Mouse (Mus musculus) heart, embryonic 12.5 days (tissue): ENCODE measurements around the gene Ndufv1. TPM values are rescaled to one million over a fixed set of nuclear protein-coding genes. Genes with fewer than 3 reads are reported as not detected.
"Not testable (repeated sequence)": the region's sequence is repeated elsewhere in the genome, so short reads cannot be mapped to it uniquely, and the experiment has no call there.

ENCODE experiments used
- ATAC-seq: fragments of 200-750 bp; cut with Nextera tagmentation; 2 replicates; pipeline ENCODE4 v1.8.0; 2017; ENCODE audit warnings: moderate TSS enrichment, moderate library complexity; ENCODE audit not compliant: insufficient number of reproducible peaks, low FRiP score
- H3K27ac ChIP-seq: fragments of 300-500 bp; sonication (generic); 2 replicates; pipeline ENCODE4 v1.5.1; 2016; ENCODE audit warnings: mild to moderate bottlenecking, moderate library complexity; ENCODE audit not compliant: poor library complexity, severe bottlenecking
- H3K27me3 ChIP-seq: fragments of 300-500 bp; sonication (generic); replicated peaks from 2 replicates; pipeline ENCODE4 v1.6.1; 2016; ENCODE audit warnings: mild to moderate bottlenecking, moderate library complexity
- H3K36me3 ChIP-seq: fragments of 300-500 bp; sonication (generic); 2 replicates; pipeline ENCODE4 v1.6.1; 2016; ENCODE audit warnings: mild to moderate bottlenecking, moderate library complexity
- H3K4me1 ChIP-seq: fragments of 300-500 bp; sonication (generic); replicated peaks from 2 replicates; pipeline ENCODE4 v1.6.1; 2016; ENCODE audit warnings: mild to moderate bottlenecking
- H3K4me2 ChIP-seq: fragments of 300-500 bp; sonication (generic); 2 replicates; pipeline ENCODE4 v1.6.1; 2016; ENCODE audit warnings: mild to moderate bottlenecking, moderate library complexity
- H3K4me3 ChIP-seq: fragments of 300-500 bp; sonication (generic); 2 replicates; pipeline ENCODE4 v1.5.1; 2016; ENCODE audit warnings: mild to moderate bottlenecking
- H3K9ac ChIP-seq: fragments of 300-500 bp; sonication (generic); 2 replicates; pipeline ENCODE4 v1.6.1; 2016; ENCODE audit warnings: mild to moderate bottlenecking, moderate library complexity
- H3K9me3 ChIP-seq: fragments of 300-500 bp; sonication (generic); replicated peaks from 2 replicates; pipeline ENCODE4 v1.6.1; 2016; ENCODE audit warnings: mild to moderate bottlenecking, moderate library complexity
- WGBS: fragments of 180-500 bp; shearing (Covaris S2); methylation state at CpG from one replicate; pipeline ENCODE4 v1.1.7; 2016; 5-methylcytosine and 5-hydroxymethylcytosine counted together
- polyA plus RNA-seq: library from polyadenylated mRNA; unstranded; fragments of >200 nt; fragmentation: Nextera tagmentation; extraction: Ambion mirVana; gene quantifications from 2 replicates; pipeline ENCODE4 v1.2.1, GENCODE M21; 2016

Ndufv1 gene
- polyA plus RNA-seq, 1 experiment from 2014 or later: 402 TPM

GRCm38 (mm10) chr19:3967258-3967657, 45.3 kb downstream of the Ndufv1 start:
- Histone ChIP-seq H3K36me3 (no peaks in the 10 kb centered on the region), H3K4me1 (peaks cover 19% of the 10 kb centered on the region), H3K9ac (no peak overlapping the region), H3K27me3 (peaks cover 22% of the 10 kb centered on the region), H3K4me2 (no peak overlapping the region), H3K27ac (no peak overlapping the region), H3K4me3 (no peak overlapping the region), H3K9me3 (no peaks in the 10 kb centered on the region)
- WGBS: 29% methylated on average over 3 of the region's 3 CpGs
- no peak for ATAC-seq

- Histone ChIP-seq H3K9ac (no peak overlapping the region), H3K4me2 (no peak overlapping the region), H3K4me3 (no peak overlapping the region), H3K9me3 (no peaks in the 10 kb centered on the region), H3K4me1 (peaks cover 19% of the 10 kb centered on the region), H3K27me3 (peaks cover 17% of the 10 kb centered on the region), H3K36me3 (no peaks in the 10 kb centered on the region), H3K27ac (no peak overlapping the region)
- no peak for ATAC-seq
- WGBS: 64% methylated on average over 11 of the region's 11 CpGs
These were observed 46.1 kb downstream of the Ndufv1 start for GRCm38 (mm10) chr19:3966330-3967075.

GRCm38 (mm10) chr19:3964030-3964429, 48.6 kb downstream of the Ndufv1 start:
- Histone ChIP-seq H3K4me1 (peaks cover 17% of the 10 kb centered on the region), H3K36me3 (no peaks in the 10 kb centered on the region), H3K9me3 (no peaks in the 10 kb centered on the region; the same call in 1 of the 2 replicates), H3K27ac (no peak overlapping the region), H3K4me2 (no peak overlapping the region), H3K9ac (no peak overlapping the region), H3K4me3 (no peak overlapping the region), H3K27me3 (no peaks in the 10 kb centered on the region)
- no peak for ATAC-seq
- 67% methylated on average over 4 of the region's 4 CpGs for WGBS

- 18% methylated on average over 2 of the region's 2 CpGs for WGBS
- no peak overlapping the region for H3K27ac ChIP-seq
- no peaks in the 10 kb centered on the region; the same call in 1 of the 2 replicates for H3K9me3 ChIP-seq
- H3K36me3 ChIP-seq: no peaks in the 10 kb centered on the region
- no peak for ATAC-seq
- H3K4me3 ChIP-seq: no peak overlapping the region
- no peak overlapping the region for H3K4me2 ChIP-seq
- H3K27me3 ChIP-seq: no peaks in the 10 kb centered on the region
- no peak overlapping the region for H3K9ac ChIP-seq
- peaks cover 5% of the 10 kb centered on the region for H3K4me1 ChIP-seq
These were observed 50.1 kb downstream of the Ndufv1 start for GRCm38 (mm10) chr19:3962469-3962868.

- not testable (repeated sequence) for H3K27me3 ChIP-seq, H3K4me3 ChIP-seq, H3K9ac ChIP-seq, H3K4me2 ChIP-seq, H3K36me3 ChIP-seq, H3K9me3 ChIP-seq, H3K4me1 ChIP-seq, H3K27ac ChIP-seq, ATAC-seq
- 76% methylated on average over 6 of the region's 6 CpGs for WGBS
These were observed 50.8 kb downstream of the Ndufv1 start for GRCm38 (mm10) chr19:3961805-3962204.

GRCm38 (mm10) chr19:3960211-3960610, 52.4 kb downstream of the Ndufv1 start:
- H3K4me3 ChIP-seq: no peak overlapping the region
- H3K4me1 ChIP-seq: peaks cover 8% of the 10 kb centered on the region
- 0 out of 2 replicates have a peak, but pooled peaks cover 9% of the 10 kb centered on the region for H3K27me3 ChIP-seq
- H3K27ac ChIP-seq: no peak overlapping the region
- no peak overlapping the region for H3K9ac ChIP-seq
- no peak for ATAC-seq
- 85% methylated on average over 5 of the region's 5 CpGs for WGBS
- H3K4me2 ChIP-seq: no peak overlapping the region
- no peaks in the 10 kb centered on the region for H3K36me3 ChIP-seq
- no peaks in the 10 kb centered on the region; the same call in 1 of the 2 replicates for H3K9me3 ChIP-seq

- Histone ChIP-seq H3K4me3 (no peak overlapping the region), H3K4me2 (no peak overlapping the region), H3K9me3 (no peaks in the 10 kb centered on the region; the same call in 1 of the 2 replicates), H3K27me3 (0 out of 2 replicates have a peak, but pooled peaks cover 9% of the 10 kb centered on the region), H3K4me1 (peaks cover 8% of the 10 kb centered on the region), H3K9ac (no peak overlapping the region), H3K36me3 (no peaks in the 10 kb centered on the region), H3K27ac (no peak overlapping the region)
- ATAC-seq: no peak
These were observed 53.6 kb downstream of the Ndufv1 start for GRCm38 (mm10) chr19:3959030-3959429.

- H3K9ac ChIP-seq: no peak within 1 kb of the TSS
- WGBS: 80% methylated on average over 4 of the region's 4 CpGs
- no peak within 1 kb of the TSS for H3K4me3 ChIP-seq
- H3K27ac ChIP-seq: no peak within 1 kb of the TSS
- H3K4me2 ChIP-seq: no peak within 1 kb of the TSS
- H3K36me3 ChIP-seq: no peaks in the 10 kb centered on the region
- no peak for ATAC-seq
- H3K4me1 ChIP-seq: peaks cover 8% of the 10 kb centered on the region
- H3K9me3 ChIP-seq: no peaks in the 10 kb centered on the region; the same call in 1 of the 2 replicates
- H3K27me3 ChIP-seq: 0 out of 2 replicates have a peak, but pooled peaks cover 9% of the 10 kb centered on the region
These were observed 54.1 kb downstream of the Ndufv1 start, which contains the start of gene Aldh3b3 for GRCm38 (mm10) chr19:3958470-3958869. TSS of gene Aldh3b3 (plus strand) at chr19:3958645.

Other genes starting within 250 kb of the Ndufv1 start
- gene Kmt5b, start 245.4 kb downstream of the Ndufv1 start, polyA plus RNA-seq: 29.3 and 32.9 TPM in 2 replicates
- gene Chka, start 161.0 kb downstream of the Ndufv1 start, polyA plus RNA-seq: 30.1 and 36.1 TPM in 2 replicates
- gene Tcirg1, start 105.7 kb downstream of the Ndufv1 start, polyA plus RNA-seq: 22.3 and 26.1 TPM in 2 replicates
- gene Ndufs8, start 100.0 kb downstream of the Ndufv1 start, polyA plus RNA-seq: 298 and 324 TPM in 2 replicates
- gene Aldh3b1, start 83.0 kb downstream of the Ndufv1 start, polyA plus RNA-seq: 2.0 and 2.3 TPM in 2 replicates
- gene Unc93b1, start 77.6 kb downstream of the Ndufv1 start, polyA plus RNA-seq: 7.8 and 8.9 TPM in 2 replicates
- not detected in 2 replicates for gene Aldh3b3, start 54.2 kb downstream of the Ndufv1 start, polyA plus RNA-seq
- 0.40 and 0.86 TPM in 2 replicates for gene Aldh3b2, start 40.5 kb downstream of the Ndufv1 start, polyA plus RNA-seq
- 9.3 and 9.5 TPM in 2 replicates for gene Acy3, start 26.2 kb downstream of the Ndufv1 start, polyA plus RNA-seq
- not detected in 2 replicates for gene Tbx10, start 20.1 kb downstream of the Ndufv1 start, polyA plus RNA-seq
- 41.0 and 44.7 TPM in 2 replicates for gene Nudt8, start 12.2 kb downstream of the Ndufv1 start, polyA plus RNA-seq
- 4.2 and 4.6 TPM in 2 replicates for gene Gm49405, start 12.2 kb downstream of the Ndufv1 start, polyA plus RNA-seq
- 74.6 and 84.9 TPM in 2 replicates for gene Doc2g, start 9.5 kb downstream of the Ndufv1 start, polyA plus RNA-seq
- 346 and 369 TPM in 2 replicates for gene Gstp1, start 25.2 kb upstream of the Ndufv1 start, polyA plus RNA-seq
- 3.6 and 7.1 TPM in 2 replicates for gene Gstp2, start 33.2 kb upstream of the Ndufv1 start, polyA plus RNA-seq
- gene Gstp3, start 46.8 kb upstream of the Ndufv1 start, polyA plus RNA-seq: 0.69 TPM in 1 of 2 replicates, not detected in the other
- gene Cabp2, start 68.8 kb upstream of the Ndufv1 start, polyA plus RNA-seq: not detected in 2 replicates
- 54.4 and 57.6 TPM in 2 replicates for gene Cdk2ap2, start 84.4 kb upstream of the Ndufv1 start, polyA plus RNA-seq
- 23.3 and 23.5 TPM in 2 replicates for gene Pitpnm1, start 87.2 kb upstream of the Ndufv1 start, polyA plus RNA-seq
- 80.4 and 82.6 TPM in 2 replicates for gene Aip, start 113.1 kb upstream of the Ndufv1 start, polyA plus RNA-seq
- not detected in 2 replicates for gene Gpr152, start 127.0 kb upstream of the Ndufv1 start, polyA plus RNA-seq
- 0.13 TPM in 1 of 2 replicates, not detected in the other for gene Cabp4, start 131.2 kb upstream of the Ndufv1 start, polyA plus RNA-seq
- gene Coro1b, start 135.8 kb upstream of the Ndufv1 start, polyA plus RNA-seq: 115 and 122 TPM in 2 replicates
- gene Ptprcap, start 140.8 kb upstream of the Ndufv1 start, polyA plus RNA-seq: 0.73 and 1.1 TPM in 2 replicates
- gene Rps6kb2, start 150.5 kb upstream of the Ndufv1 start, polyA plus RNA-seq: 52.9 and 55.7 TPM in 2 replicates
- 2.5 and 3.6 TPM in 2 replicates for gene Carns1, start 162.7 kb upstream of the Ndufv1 start, polyA plus RNA-seq
- gene Tbc1d10c, start 178.5 kb upstream of the Ndufv1 start, polyA plus RNA-seq: 1.5 and 1.6 TPM in 2 replicates
- gene Ppp1ca, start 179.3 kb upstream of the Ndufv1 start, polyA plus RNA-seq: 627 and 649 TPM in 2 replicates
- gene Rad9a, start 188.9 kb upstream of the Ndufv1 start, polyA plus RNA-seq: 22.6 and 23.1 TPM in 2 replicates
- 1.3 and 1.4 TPM in 2 replicates for gene Clcf1, start 201.4 kb upstream of the Ndufv1 start, polyA plus RNA-seq
- not detected in 2 replicates for gene AC109138.7, start 201.6 kb upstream of the Ndufv1 start, polyA plus RNA-seq
- gene Pold4, start 219.1 kb upstream of the Ndufv1 start, polyA plus RNA-seq: 16.6 and 19.4 TPM in 2 replicates